Mouse (Mus musculus) megakaryocyte, adult 5-6 weeks (primary cell): ENCODE measurements around the gene Ttc19. TPM values are rescaled to one million over a fixed set of nuclear protein-coding genes. Genes with fewer than 3 reads are reported as not detected.
"Not testable (repeated sequence)": the region's sequence is repeated elsewhere in the genome, so short reads cannot be mapped to it uniquely, and the experiment has no call there.

Source experiments
- ATAC-seq: 2 replicates; pipeline ENCODE4 v1.8.0; 2016; ENCODE audit warnings: mild to moderate bottlenecking, inconsistent platforms; ENCODE audit not compliant: poor library complexity, severe bottlenecking
- total RNA-seq, 2 experiments: library from RNA; stranded (forward) in 1 of 2; stranded (reverse) in 1 of 2; fragments of 153-499, 151-499 nt in 1 of 2; fragments of 221-1000, 200-1000 nt in 1 of 2; gene quantifications; 2 replicates each; pipeline versions ENCODE4 v1.2.3 to v1.2.4; 2015 to 2017

Ttc19 gene
- total RNA-seq, 2 experiments from 2014 or later = 8.6 to 10.8 TPM

DNA sequence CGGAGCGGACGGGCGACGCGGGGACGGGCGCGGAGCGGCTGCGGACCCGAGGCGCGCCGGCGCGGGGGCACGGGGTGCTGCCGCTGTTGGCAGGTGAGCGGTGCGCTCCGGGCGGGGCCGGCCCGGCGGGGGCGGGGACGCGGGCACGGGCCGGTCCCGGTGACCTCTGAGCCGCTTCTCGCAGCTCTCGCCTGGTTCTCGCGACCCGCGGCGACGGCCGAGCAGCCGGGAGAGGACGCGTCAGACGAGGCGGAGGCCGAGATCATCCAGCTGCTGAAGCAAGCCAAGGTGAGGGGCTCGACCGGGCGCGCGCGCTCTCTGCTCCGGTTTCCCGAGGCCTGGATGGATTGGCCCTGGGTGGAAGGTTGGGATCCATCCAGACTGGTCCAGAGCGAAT lies 326 bp downstream of the Ttc19 start:
- ATAC-seq = peak; percentile 17

- ATAC-seq = not testable (repeated sequence)
Observed at GRCm38 (mm10) chr11:62284020-62284419, 2.7 kb downstream of the Ttc19 start.

- no peak for ATAC-seq
Observed at GRCm38 (mm10) chr11:62285020-62285419, 3.7 kb downstream of the Ttc19 start.

DNA sequence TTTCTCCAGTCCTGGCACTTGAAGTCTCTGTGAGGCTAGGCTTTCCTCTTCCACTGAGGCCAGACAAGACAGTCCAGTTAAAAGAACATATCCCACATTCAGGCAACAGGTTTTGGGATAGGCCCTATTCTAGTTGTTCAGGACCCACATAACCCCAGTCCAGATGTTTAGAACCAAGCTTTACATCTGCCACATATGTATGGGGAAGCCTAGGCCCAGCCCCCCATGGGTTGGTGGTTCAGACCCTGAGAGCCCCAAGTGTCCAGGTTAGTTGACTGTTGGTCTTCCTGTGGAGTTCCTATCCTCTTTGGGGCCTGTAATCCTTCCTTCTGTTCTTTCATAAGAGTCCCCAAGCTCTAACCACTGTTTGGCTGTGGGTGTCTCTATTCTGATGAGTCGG lies 6.4 kb downstream of the Ttc19 start:
- ATAC-seq = no peak

- ATAC-seq = no peak
Observed at GRCm38 (mm10) chr11:62294121-62294520, 12.8 kb downstream of the Ttc19 start.

GRCm38 (mm10) chr11:62298883-62299282 lies 17.6 kb downstream of the Ttc19 start:
- ATAC-seq = no peak

DNA sequence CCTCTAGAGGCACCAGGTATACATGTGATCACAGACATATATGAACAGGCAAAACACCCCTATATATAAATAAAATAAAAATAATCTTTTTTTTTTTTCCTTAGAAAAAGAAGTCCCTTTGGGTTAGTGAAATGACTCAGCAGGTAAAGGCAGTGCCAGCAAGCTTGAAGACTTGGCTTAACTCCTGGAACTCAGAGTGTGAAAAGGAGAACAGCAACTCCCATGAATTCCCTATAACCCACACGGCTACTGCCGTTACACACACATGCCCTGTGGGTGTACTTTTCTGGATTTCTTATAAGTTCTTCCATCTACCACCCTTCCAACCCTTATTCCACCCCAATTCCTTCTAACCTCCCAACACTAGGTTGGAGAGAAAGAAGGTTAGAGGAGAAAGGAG lies 24.6 kb downstream of the Ttc19 start:
- ATAC-seq = no peak

DNA sequence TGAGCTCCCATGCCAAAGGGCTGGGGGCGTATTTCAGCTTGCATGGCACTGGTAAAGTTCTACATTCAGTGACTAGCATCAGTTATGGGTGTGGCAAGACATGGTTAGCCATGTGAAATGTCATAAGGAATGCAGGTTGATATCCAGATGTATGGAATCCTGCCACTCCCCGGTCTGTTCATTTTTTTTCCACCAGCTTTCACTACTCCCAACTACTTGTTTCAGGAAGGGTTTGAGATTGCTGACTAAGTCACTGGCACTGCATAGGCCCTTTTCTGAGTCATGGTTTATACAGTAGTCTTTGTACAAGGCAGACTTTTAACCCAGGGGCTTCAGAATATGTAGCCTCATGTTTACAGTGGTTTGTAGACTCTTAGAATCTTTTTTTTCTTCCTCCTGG lies 28.0 kb downstream of the Ttc19 start:
- ATAC-seq = no peak

- ATAC-seq = no peak
Observed at GRCm38 (mm10) chr11:62314984-62315383, 33.7 kb downstream of the Ttc19 start.

- ATAC-seq = no peak
Observed at GRCm38 (mm10) chr11:62317746-62318145, 36.5 kb downstream of the Ttc19 start.

GRCm38 (mm10) chr11:62320097-62320496 lies 38.8 kb downstream of the Ttc19 start:
- no peak for ATAC-seq

DNA sequence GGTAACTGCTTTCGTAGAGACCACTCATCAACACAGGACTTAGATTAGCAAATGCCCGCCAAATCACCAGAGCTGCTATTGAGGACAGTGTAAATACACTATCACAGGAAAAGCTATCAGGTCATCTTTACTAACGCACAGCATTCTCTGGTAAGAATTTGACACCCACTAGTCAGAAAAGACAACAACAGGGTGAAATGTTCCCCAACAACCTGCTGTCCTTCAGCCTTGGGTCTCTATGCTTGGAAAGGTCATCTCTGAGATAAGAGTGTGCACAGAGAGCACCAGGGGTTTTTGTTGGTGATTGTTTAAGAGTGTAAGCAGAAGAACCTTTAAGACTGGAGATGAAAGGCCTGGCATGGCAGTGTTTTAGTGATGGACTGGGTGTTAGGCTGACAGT lies 42.4 kb downstream of the Ttc19 start:
- no peak for ATAC-seq

- ATAC-seq = no peak
Observed at GRCm38 (mm10) chr11:62331141-62331540, 49.9 kb downstream of the Ttc19 start.

DNA sequence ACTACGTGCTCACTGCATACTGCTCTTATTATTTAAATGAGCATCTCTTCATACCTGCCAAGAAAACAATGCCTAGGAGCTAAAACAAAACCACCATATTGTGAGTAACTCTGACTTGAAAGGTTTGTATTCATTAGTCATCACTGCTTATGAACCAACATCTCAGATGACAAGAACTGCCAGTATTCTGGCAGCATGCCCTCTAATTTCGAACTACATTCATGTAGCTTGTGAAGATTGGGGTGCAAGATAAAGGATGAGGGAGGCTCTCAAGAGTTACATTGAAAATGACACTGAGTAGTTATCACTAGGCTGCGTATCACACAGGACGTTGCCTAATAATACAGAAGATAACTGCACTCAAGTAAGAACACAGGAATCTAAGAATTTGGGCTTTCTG lies 51.0 kb downstream of the Ttc19 start:
- ATAC-seq = no peak

- no peak for ATAC-seq
Observed at GRCm38 (mm10) chr11:62343002-62343401, 61.7 kb downstream of the Ttc19 start.

GRCm38 (mm10) chr11:62351948-62352347 lies 70.7 kb downstream of the Ttc19 start:
- ATAC-seq = no peak

GRCm38 (mm10) chr11:62355216-62355615 lies 73.9 kb downstream of the Ttc19 start:
- no peak for ATAC-seq

- no peak for ATAC-seq
Observed at GRCm38 (mm10) chr11:62366879-62367278, 85.6 kb downstream of the Ttc19 start.

- ATAC-seq = no peak
Observed at GRCm38 (mm10) chr11:62369924-62370323, 88.7 kb downstream of the Ttc19 start.

- ATAC-seq = no peak
Observed at GRCm38 (mm10) chr11:62371776-62372175, 90.5 kb downstream of the Ttc19 start.

DNA sequence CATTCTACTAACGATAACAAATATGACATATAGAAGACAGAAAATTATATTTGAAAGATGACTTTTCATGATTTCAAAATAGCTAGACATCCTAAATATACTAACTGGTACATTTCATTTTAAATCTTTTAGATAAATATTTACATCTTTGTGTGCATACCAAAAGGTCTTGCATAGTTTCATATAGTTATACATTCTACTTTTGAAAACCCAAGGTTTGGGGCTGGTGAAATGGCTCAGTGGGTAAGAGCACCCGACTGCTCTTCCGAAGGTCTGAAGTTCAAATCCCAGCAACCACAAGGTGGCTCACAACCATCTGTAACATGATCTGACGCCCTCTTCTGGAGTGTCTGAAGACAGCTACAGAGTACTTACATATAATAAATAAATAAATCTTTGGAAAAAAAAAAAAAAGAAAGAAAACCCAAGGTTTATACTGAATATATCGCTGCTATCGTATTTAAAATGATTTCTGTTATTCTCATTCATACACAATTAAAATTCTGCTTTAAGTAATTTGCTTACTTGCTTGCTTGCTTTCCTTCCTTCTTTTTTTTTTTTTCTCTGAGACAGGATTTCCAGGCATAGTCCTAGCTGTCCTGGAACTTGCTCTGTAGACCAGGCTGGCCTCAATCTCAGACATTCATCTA lies 96.1 kb downstream of the Ttc19 start:
- ATAC-seq = not testable (repeated sequence)
